Mouse (Mus musculus) kidney, adult 10 weeks (tissue): ENCODE measurements around the gene Ifnb1. TPM values are rescaled to one million over a fixed set of nuclear protein-coding genes. Genes with fewer than 3 reads are reported as not detected.

Experiments used
- polyA plus RNA-seq: library from polyadenylated mRNA; stranded (reverse); fragments of 350-450 nt; fragmentation: Illumina TruSeq; extraction: RNeasy Lipid Tissue Mini Kit (QIAGEN cat#74804); gene quantifications from one replicate; pipeline ENCODE4 v1.2.3, GENCODE M21; 2014; ENCODE audit warnings: low read depth, low replicate concordance

Ifnb1 gene
- not detected for polyA plus RNA-seq

GRCm38 (mm10) chr4:88522674-88523073 is at the start of gene Ifnb1:
TSS of gene Ifnb1 (minus strand) at chr4:88522774.

GRCm38 (mm10) chr4:88571698-88572097 is 49.1 kb upstream of the Ifnb1 start, which contains the start of gene Ifna14:
TSS of gene Ifna14 (minus strand) at chr4:88571798.

GRCm38 (mm10) chr4:88558145-88558544 is 35.6 kb upstream of the Ifnb1 start, which contains the start of gene Ifna15:
TSS of gene Ifna15 (minus strand) at chr4:88558245.

Other genes with a start within 250 kb of the Ifnb1 start
- gene Hacd4, start 83.8 kb downstream of the Ifnb1 start, polyA plus RNA-seq, result 15.4 TPM
- gene Ifna15, start 35.5 kb upstream of the Ifnb1 start, polyA plus RNA-seq, result not detected
- not detected for gene Ifna14, start 49.0 kb upstream of the Ifnb1 start, polyA plus RNA-seq
- gene Ifna9, start 69.6 kb upstream of the Ifnb1 start, polyA plus RNA-seq, result not detected
- gene Ifna12, start 80.6 kb upstream of the Ifnb1 start, polyA plus RNA-seq, result not detected
- not detected for gene C87499, start 111.6 kb upstream of the Ifnb1 start, polyA plus RNA-seq
- gene Ifna13, start 121.7 kb upstream of the Ifnb1 start, polyA plus RNA-seq, result not detected
- gene Ifna16, start 154.2 kb upstream of the Ifnb1 start, polyA plus RNA-seq, result not detected
- not detected for gene Ifna2, start 161.1 kb upstream of the Ifnb1 start, polyA plus RNA-seq
- gene Ifnab, start 168.6 kb upstream of the Ifnb1 start, polyA plus RNA-seq, result not detected
- gene Gm26566, start 199.0 kb upstream of the Ifnb1 start, polyA plus RNA-seq, result not detected
- 132 TPM for gene Klhl9, start 199.7 kb upstream of the Ifnb1 start, polyA plus RNA-seq
- not detected for gene Gm13271, start 232.1 kb upstream of the Ifnb1 start, polyA plus RNA-seq
- gene Gm13283, start 237.3 kb upstream of the Ifnb1 start, polyA plus RNA-seq, result not detected